Mouse (Mus musculus): ENCODE measurements around the gene Magel2. TPM values are rescaled to one million over a fixed set of nuclear protein-coding genes. Genes with fewer than 3 reads are reported as not detected.

Magel2 gene
- polyA plus RNA-seq, 1 experiment, result 0.94 TPM

- H3K4me3 ChIP-seq (ENCODE audit: low read depth, low read length), result no peak overlapping the region
- TF ChIP-seq CTCF (IDR thresholded peaks at IDR 0.05; ENCODE audit: low read depth, low read length) (no peak), POLR2A (IDR thresholded peaks at IDR 0.05; ENCODE audit: insufficient read depth, low read length) (no peak), EP300 (IDR thresholded peaks at IDR 0.05; ENCODE audit: insufficient read depth, low read depth, low read length) (no peak)
- no peak overlapping the region for H3K9ac ChIP-seq (ENCODE audit: low read depth, poor library complexity, severe bottlenecking)
- no peak overlapping the region for H3K27ac ChIP-seq (ENCODE audit: insufficient read depth, low read length)
- no peaks in the 10 kb centered on the region for H3K36me3 ChIP-seq (ENCODE audit: control insufficient read depth, insufficient read depth, low read length, poor library complexity, severe bottlenecking)
- H3K4me1 ChIP-seq (ENCODE audit: control insufficient read depth, insufficient read depth, low read length), result no peaks in the 10 kb centered on the region
- no peaks in the 10 kb centered on the region for H3K9me3 ChIP-seq (replicated peaks; ENCODE audit: control insufficient read depth, insufficient read depth, low read length, poor library complexity, severe bottlenecking)
- no peaks in the 10 kb centered on the region; the same call in none of the 2 replicates for H3K27me3 ChIP-seq (ENCODE audit: control insufficient read depth, insufficient read depth, low read length, poor library complexity, severe bottlenecking)
Measured at GRCm38 (mm10) chr7:62428337-62428736, 51.5 kb downstream of the Magel2 start.

Other genes starting within 250 kb of the Magel2 start
- gene Ndn, start 30.4 kb upstream of the Magel2 start, polyA plus RNA-seq (2011; ENCODE audit: insufficient read depth, insufficient read length, low read depth, missing spikeins), result 2.7 and 3.6 TPM in 2 replicates
- gene Mkrn3, start 43.1 kb downstream of the Magel2 start, polyA plus RNA-seq (2011; ENCODE audit: insufficient read depth, insufficient read length, low read depth, missing spikeins), result 3.7 and 3.8 TPM in 2 replicates
- gene Peg12, start 87.5 kb downstream of the Magel2 start, polyA plus RNA-seq (2011; ENCODE audit: insufficient read depth, insufficient read length, low read depth, missing spikeins), result 3.0 and 3.7 TPM in 2 replicates